Mouse (Mus musculus) erythroblast, embryonic 14.5 days (primary cell): ENCODE measurements around the gene Thsd7b. TPM values are rescaled to one million over a fixed set of nuclear protein-coding genes. Genes with fewer than 3 reads are reported as not detected.
"Not testable (repeated sequence)": the region's sequence is repeated elsewhere in the genome, so short reads cannot be mapped to it uniquely, and the experiment has no call there.

Experiments used
- H3K27me3 ChIP-seq: 2 replicates; pipeline ENCODE4 v1.6.1; 2012; ENCODE audit warnings: inconsistent platforms; ENCODE audit not compliant: control insufficient read depth
- H3K36me3 ChIP-seq: 2 replicates; pipeline ENCODE4 v1.6.1; 2012; ENCODE audit warnings: mild to moderate bottlenecking, inconsistent platforms; ENCODE audit not compliant: control insufficient read depth
- H3K4me1 ChIP-seq: 2 replicates; pipeline ENCODE4 v1.6.1; 2012; ENCODE audit warnings: inconsistent platforms; ENCODE audit not compliant: control insufficient read depth
- H3K4me3 ChIP-seq: replicated peaks from 2 replicates; pipeline ENCODE3; 2012; ENCODE audit warnings: moderate library complexity, mild to moderate bottlenecking, inconsistent platforms
- H3K9me3 ChIP-seq: 2 replicates; pipeline ENCODE4 v1.6.1; 2012; ENCODE audit warnings: low read length, inconsistent platforms, mixed read lengths; ENCODE audit not compliant: control insufficient read depth
- GATA1 ChIP-seq: IDR thresholded peaks from 2 replicates; pipeline ENCODE4 v1.6.1; 2012; ENCODE audit warnings: low read length, inconsistent platforms, mixed read lengths
- TAL1 ChIP-seq: IDR thresholded peaks from 3 replicates; pipeline ENCODE4 v1.6.1; 2012; ENCODE audit warnings: low read length, inconsistent platforms, mixed read lengths
- polyA plus RNA-seq: library from polyadenylated mRNA; stranded (reverse); fragments of >175 nt; gene quantifications from 2 replicates; pipeline ENCODE4 v1.2.3, GENCODE M21; 2012

The Thsd7b gene
- polyA plus RNA-seq, 1 experiment = not detected

DNA sequence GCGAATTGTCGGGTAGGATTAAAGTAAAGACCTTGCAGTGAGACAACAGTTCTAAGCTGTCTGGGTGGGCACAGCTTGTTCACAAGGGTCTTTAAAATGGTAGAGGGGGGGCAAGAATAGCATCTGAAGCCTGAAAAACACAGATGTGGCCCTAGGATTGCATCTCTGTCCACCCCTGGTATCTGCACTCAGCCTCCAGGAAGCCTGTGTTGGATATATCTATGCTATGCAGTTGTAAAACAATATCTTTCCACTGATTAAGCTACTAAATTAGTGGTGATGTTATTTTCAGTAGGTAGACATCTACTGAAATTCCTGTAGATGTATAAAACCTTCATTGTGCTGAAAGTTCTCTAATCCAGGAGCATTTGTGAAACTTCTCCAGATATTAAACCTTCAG, 840.4 kb downstream of the Thsd7b start:
- H3K9me3 ChIP-seq = no peaks in the 10 kb centered on the region
- no peak overlapping the region for H3K4me3 ChIP-seq
- TF ChIP-seq GATA1 = no peak
- TF ChIP-seq TAL1 = no peak
- no peaks in the 10 kb centered on the region for H3K27me3 ChIP-seq
- H3K36me3 ChIP-seq = no peaks in the 10 kb centered on the region
- H3K4me1 ChIP-seq = peaks cover 25% of the 10 kb centered on the region

DNA sequence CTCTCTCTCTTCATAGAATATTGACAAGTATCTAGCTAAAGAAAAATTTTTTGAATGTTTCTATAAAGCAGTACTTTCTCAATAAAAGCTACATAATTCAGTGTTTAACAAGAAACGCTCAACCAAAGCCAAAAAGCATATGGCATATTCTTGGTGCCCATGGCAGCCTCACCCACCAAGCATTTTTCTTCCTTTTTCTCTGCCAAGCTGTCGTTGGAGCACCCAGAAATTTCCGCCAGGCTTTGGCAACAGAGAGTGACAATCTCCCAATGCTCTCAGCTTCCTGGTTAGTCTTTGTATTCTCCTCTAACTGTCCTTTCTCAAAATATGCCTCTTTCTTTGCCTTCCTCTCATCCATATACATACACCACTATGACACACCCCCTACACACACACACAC, 857.8 kb downstream of the Thsd7b start:
- H3K36me3 ChIP-seq = no peaks in the 10 kb centered on the region
- no peaks in the 10 kb centered on the region for H3K4me1 ChIP-seq
- no peak for TF ChIP-seq GATA1
- TF ChIP-seq TAL1 = no peak
- H3K4me3 ChIP-seq = no peak overlapping the region
- H3K27me3 ChIP-seq = no peaks in the 10 kb centered on the region
- no peaks in the 10 kb centered on the region for H3K9me3 ChIP-seq

DNA sequence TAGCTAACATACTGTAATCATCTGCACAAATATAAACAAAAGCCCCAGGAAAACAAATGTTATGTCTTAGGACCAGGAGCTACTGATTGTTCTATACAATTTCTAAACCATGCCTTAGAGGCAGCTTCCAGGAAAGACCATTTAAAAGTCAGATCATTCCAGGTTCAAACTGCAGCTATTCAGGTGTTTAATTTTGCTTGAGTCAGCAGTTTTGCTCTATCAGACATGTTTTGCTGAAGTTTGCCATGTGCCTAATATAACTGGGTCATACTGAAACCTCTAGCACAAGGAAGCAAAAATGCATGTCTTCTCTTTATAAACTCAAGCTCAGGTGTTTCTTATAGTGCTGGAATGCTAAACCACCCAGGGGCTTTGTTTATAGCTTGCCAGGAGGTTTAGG, 893.1 kb downstream of the Thsd7b start:
- no peaks in the 10 kb centered on the region for H3K9me3 ChIP-seq
- no peaks in the 10 kb centered on the region for H3K4me1 ChIP-seq
- TF ChIP-seq GATA1 = no peak
- no peak for TF ChIP-seq TAL1
- H3K4me3 ChIP-seq = no peak overlapping the region
- no peaks in the 10 kb centered on the region for H3K27me3 ChIP-seq
- no peaks in the 10 kb centered on the region for H3K36me3 ChIP-seq

DNA sequence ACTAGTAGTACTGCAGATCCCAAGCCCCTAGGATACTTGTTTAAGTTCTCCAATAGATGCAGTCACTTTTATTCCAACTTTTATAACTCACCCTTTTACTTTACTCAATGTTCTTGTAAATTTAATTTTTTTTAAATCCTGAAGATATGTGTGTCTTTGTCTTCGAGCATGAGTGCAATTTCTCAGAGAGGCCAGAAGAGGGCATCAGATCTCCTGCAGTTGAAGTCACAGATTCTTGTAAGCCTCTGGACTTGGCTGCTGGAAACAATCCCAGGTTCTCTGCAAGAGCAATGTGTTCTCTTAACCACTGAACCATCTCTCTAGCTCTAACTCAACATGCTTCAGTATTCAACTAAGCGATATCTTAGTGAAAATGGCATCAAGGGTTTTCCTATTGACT, 894.2 kb downstream of the Thsd7b start:
- Histone ChIP-seq H3K9me3 (no peaks in the 10 kb centered on the region), H3K36me3 (no peaks in the 10 kb centered on the region), H3K27me3 (no peaks in the 10 kb centered on the region), H3K4me3 (no peak overlapping the region), H3K4me1 (no peaks in the 10 kb centered on the region)
- TF ChIP-seq GATA1 (no peak), TAL1 (no peak)

DNA sequence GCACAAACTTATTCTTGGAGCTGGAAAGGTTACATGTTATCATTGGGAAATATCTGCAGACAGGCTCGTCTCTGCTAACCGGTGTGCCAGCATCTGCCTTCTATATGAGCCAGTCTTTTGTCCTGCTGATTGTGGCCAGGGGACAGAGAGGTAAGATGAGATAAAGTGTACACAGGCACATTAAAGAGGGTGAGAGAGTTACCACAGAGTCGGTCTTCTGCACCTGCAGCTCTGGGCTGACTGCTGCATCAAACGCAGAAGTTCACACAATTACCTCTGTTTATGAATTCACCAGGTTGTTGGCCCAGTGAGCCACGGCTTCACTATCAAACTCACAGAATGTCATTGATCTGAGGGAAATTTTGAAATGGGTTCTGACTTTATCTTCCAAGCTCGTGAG, 896.8 kb downstream of the Thsd7b start:
- TF ChIP-seq TAL1 (no peak), GATA1 (no peak)
- H3K27me3 ChIP-seq = no peaks in the 10 kb centered on the region

DNA sequence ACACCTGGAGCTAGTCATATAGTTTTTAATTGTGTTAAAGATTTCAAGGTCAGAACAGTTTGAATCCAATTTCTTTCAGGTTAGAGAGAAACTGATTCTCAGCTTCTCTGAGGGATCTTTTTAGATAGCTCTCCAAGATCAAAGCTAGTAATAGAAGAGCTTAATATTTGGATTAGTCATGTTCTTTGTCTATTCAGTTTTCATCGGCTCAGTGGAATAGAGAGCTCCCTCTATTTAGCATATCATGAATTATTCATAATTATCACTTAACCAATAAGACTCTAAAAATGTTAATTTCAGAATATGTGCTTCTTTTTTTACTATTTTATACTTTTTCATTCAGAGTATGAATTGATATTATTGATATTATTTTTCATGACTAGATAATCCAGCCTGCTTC, 897.2 kb downstream of the Thsd7b start:
- Histone ChIP-seq H3K27me3 (no peaks in the 10 kb centered on the region), H3K9me3 (no peaks in the 10 kb centered on the region), H3K36me3 (no peaks in the 10 kb centered on the region), H3K4me3 (no peak overlapping the region), H3K4me1 (no peaks in the 10 kb centered on the region)
- no peak for TF ChIP-seq GATA1
- no peak for TF ChIP-seq TAL1

More for the DNA sequence above, 896.8 kb downstream of the Thsd7b start:
- no peaks in the 10 kb centered on the region for H3K4me1 ChIP-seq
- no peaks in the 10 kb centered on the region for H3K9me3 ChIP-seq
- no peaks in the 10 kb centered on the region for H3K36me3 ChIP-seq
- no peak overlapping the region for H3K4me3 ChIP-seq

DNA sequence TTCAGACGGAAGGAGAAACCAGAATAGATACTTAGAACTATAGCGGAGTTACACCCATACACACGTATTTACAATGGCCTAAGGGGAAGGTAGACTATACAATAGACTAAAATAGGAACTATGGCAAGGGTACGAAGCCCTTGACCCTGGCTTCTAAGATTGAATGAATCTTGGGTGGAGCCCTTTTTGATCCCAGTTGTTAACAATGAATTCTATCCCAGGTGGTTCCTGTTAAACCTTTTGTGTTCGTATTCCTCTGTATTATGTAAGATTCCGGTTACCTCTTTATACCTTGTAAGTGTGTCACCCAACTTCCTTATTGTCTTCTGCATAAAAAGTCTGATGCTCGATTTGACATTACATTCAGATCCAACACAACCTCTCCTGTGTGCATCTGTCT, 913.7 kb downstream of the Thsd7b start:
- H3K36me3 ChIP-seq, H3K27me3 ChIP-seq, H3K4me3 ChIP-seq, H3K4me1 ChIP-seq, H3K9me3 ChIP-seq: not testable (repeated sequence)

DNA sequence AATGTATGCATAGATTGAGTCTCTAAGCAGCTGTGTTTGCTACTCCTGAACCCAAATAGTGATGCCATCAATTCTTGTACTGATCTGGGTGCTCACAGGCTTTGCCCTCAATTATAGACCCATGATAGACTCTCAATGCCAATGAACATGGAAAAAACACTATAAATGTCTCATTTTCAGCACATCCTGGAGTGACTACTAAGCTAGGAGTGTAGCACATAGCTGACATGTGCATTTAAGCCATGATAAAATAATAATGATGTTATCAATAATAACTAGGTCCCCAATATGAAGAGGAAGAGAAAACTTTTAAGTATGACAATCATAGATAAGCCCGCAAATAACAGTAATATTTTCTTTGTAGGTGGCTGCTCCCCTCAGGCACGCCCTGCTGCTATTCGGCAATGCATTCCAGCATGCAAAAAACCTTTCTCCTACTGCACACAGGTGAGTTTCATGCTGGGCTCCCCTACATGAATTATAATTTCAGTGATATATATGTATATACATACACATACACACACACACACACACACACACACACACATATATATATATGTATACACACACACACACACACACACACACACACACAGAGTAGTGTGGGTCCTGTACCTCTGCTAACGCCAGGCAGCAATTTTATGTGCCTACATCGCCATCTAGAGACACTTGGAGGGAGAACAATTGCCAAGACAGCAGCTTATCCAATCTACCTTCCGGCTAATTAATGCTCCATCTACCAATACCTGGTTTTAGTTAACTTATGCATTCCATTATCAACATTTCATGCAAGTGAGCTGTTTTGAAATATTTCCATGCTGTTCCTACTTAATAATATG, 919.3 kb downstream of the Thsd7b start:
- H3K4me3 ChIP-seq = no peak overlapping the region
- H3K27me3 ChIP-seq = no peaks in the 10 kb centered on the region
- no peaks in the 10 kb centered on the region for H3K9me3 ChIP-seq
- H3K4me1 ChIP-seq = no peaks in the 10 kb centered on the region
- H3K36me3 ChIP-seq = no peaks in the 10 kb centered on the region
- TF ChIP-seq GATA1 (no peak), TAL1 (no peak)

DNA sequence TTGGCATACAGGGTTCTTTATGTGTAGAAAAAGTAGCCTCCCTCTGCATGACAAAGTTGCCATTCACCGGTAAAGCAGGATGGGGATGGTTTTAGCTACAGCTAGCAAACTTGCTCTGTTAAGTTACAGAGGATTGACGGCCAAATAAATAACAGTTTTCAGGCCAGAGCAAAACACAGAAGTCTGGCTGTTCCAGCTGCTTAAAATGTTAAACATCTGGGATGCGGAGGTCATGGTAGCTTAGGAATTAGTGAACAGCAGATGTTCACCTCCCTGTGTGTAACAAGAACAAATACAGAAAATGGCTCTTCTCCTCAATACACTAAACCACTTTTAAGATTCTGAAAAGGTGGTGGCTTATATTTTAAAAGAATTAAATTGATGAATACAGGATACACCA, 944.3 kb downstream of the Thsd7b start:
- H3K9me3 ChIP-seq = no peaks in the 10 kb centered on the region
- no peaks in the 10 kb centered on the region for H3K36me3 ChIP-seq
- H3K27me3 ChIP-seq = no peaks in the 10 kb centered on the region
- no peaks in the 10 kb centered on the region for H3K4me1 ChIP-seq
- TF ChIP-seq TAL1 (no peak), GATA1 (no peak)
- no peak overlapping the region for H3K4me3 ChIP-seq

DNA sequence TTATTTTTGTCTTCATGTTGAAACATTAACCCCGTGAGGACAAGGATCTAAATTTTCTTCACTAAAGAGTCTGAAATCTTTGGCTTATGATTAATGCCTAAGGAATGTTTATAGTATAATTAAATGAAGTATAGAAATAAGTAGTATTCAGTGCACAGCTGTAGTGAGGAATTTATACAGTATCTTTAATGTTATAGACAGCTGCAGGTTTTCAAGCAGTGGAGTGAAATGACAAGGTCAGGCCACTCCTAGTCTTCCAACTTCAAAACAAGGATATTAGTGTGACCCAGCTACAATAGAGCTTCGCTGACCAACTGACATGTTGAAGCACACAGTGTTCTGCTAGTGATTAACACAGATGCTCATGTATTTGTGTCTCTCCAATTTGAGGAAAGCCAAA, 949.8 kb downstream of the Thsd7b start:
- H3K4me3 ChIP-seq = no peak overlapping the region
- TF ChIP-seq GATA1 = no peak
- TF ChIP-seq TAL1 = no peak
- no peaks in the 10 kb centered on the region for H3K4me1 ChIP-seq
- H3K9me3 ChIP-seq = peaks cover 3% of the 10 kb centered on the region; the same call in 1 of the 2 replicates
- H3K36me3 ChIP-seq = no peaks in the 10 kb centered on the region
- H3K27me3 ChIP-seq = no peaks in the 10 kb centered on the region
